Mouse (Mus musculus) kidney, embryonic 15.5 days (tissue): ENCODE data around the gene Vkorc1l1. TPM values are rescaled to one million over a fixed set of nuclear protein-coding genes. Genes with fewer than 3 reads are reported as not detected.

ENCODE experiments used
- ATAC-seq: fragments of 200-750 bp; cut with Nextera tagmentation; replicated peaks from 2 replicates; pipeline ENCODE4 v1.8.0; 2017; ENCODE audit warnings: moderate TSS enrichment; ENCODE audit not compliant: low FRiP score
- H3K27ac ChIP-seq: fragments of 300-500 bp; sonication (generic); 2 replicates; pipeline ENCODE4 v1.5.1; 2015; ENCODE audit warnings: mild to moderate bottlenecking, inconsistent platforms
- H3K27me3 ChIP-seq: fragments of 300-500 bp; sonication (generic); 2 replicates; pipeline ENCODE4 v1.6.1; 2015; ENCODE audit warnings: inconsistent platforms
- H3K36me3 ChIP-seq: fragments of 300-500 bp; sonication (generic); 2 replicates; pipeline ENCODE4 v1.6.1; 2015; ENCODE audit warnings: inconsistent platforms
- H3K4me1 ChIP-seq: fragments of 300-500 bp; sonication (generic); 2 replicates; pipeline ENCODE4 v1.6.1; 2015; ENCODE audit warnings: inconsistent platforms
- H3K4me2 ChIP-seq: fragments of 300-500 bp; sonication (generic); 2 replicates; pipeline ENCODE4 v1.6.1; 2015; ENCODE audit warnings: moderate library complexity, mild to moderate bottlenecking, inconsistent platforms
- H3K4me3 ChIP-seq: fragments of 300-500 bp; sonication (generic); replicated peaks from 2 replicates; pipeline ENCODE4 v1.5.1; 2015; ENCODE audit warnings: mild to moderate bottlenecking, inconsistent platforms
- H3K9ac ChIP-seq: fragments of 300-500 bp; sonication (generic); 2 replicates; pipeline ENCODE4 v1.6.1; 2015; ENCODE audit warnings: mild to moderate bottlenecking, inconsistent platforms
- H3K9me3 ChIP-seq: fragments of 300-500 bp; sonication (generic); replicated peaks from 2 replicates; pipeline ENCODE4 v1.6.1; 2016; ENCODE audit warnings: inconsistent platforms
- WGBS: fragments of 180-500 bp; shearing (Covaris S2); methylation state at CpG from one replicate; pipeline ENCODE4 v1.1.7; 2015; ENCODE audit warnings: mixed read lengths; 5-methylcytosine and 5-hydroxymethylcytosine counted together
- polyA plus RNA-seq: library from polyadenylated mRNA; unstranded; fragments of >200 nt; fragmentation: Nextera tagmentation; extraction: Ambion mirVana; gene quantifications from 2 replicates; pipeline ENCODE4 v1.2.1, GENCODE M21; 2015

Gene Vkorc1l1
- polyA plus RNA-seq, 1 experiment from 2014 or later, result 26.3 TPM

- Histone ChIP-seq H3K4me3 (no peak overlapping the region), H3K4me2 (no peak overlapping the region), H3K4me1 (peaks cover 12% of the 10 kb centered on the region), H3K27me3 (0 out of 2 replicates have a peak, but pooled peaks cover 3% of the 10 kb centered on the region), H3K9ac (no peak overlapping the region), H3K27ac (no peak overlapping the region), H3K36me3 (peaks cover 20% of the 10 kb centered on the region), H3K9me3 (no peaks in the 10 kb centered on the region)
- no peak for ATAC-seq
- 89% methylated on average over 19 of the region's 19 CpGs for WGBS
Measured at GRCm38 (mm10) chr5:130031410-130032390, 89.9 kb downstream of the Vkorc1l1 start.

DNA sequence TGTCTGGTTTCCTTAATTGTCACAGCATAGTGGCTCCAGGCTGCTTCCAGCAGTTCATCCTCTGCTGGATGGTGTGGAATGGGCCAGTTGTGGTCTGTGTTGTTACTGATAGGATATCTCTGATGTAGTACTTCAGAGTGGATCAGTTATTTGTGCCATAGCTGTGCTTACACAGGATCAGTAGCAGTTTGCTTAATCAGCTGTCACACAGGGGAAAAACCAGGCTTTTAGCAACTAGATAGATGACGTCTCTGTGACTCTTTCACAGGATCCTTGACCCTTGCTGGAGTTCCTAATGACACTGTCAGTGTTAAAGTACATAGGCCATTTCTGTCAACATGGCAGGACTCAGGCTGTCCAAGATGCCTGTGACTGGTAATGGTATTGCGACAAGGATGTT, 92.1 kb downstream of the Vkorc1l1 start:
- H3K9me3 ChIP-seq, result no peaks in the 10 kb centered on the region
- no peak overlapping the region for H3K4me3 ChIP-seq
- no peak for ATAC-seq
- no peak overlapping the region for H3K27ac ChIP-seq
- no peak overlapping the region for H3K4me2 ChIP-seq
- peaks cover 11% of the 10 kb centered on the region for H3K4me1 ChIP-seq
- 76% methylated on average over 2 of the region's 2 CpGs for WGBS
- H3K9ac ChIP-seq, result no peak overlapping the region
- H3K27me3 ChIP-seq, result no peaks in the 10 kb centered on the region
- H3K36me3 ChIP-seq, result peaks cover 34% of the 10 kb centered on the region

Other genes with a start within 250 kb of the Vkorc1l1 start
- gene Sept14, start 233.5 kb upstream of the Vkorc1l1 start, polyA plus RNA-seq, result not detected in 2 replicates
- gene Mrps17, start 226.5 kb upstream of the Vkorc1l1 start, polyA plus RNA-seq, result 198 and 199 TPM in 2 replicates
- gene Nipsnap2, start 216.9 kb upstream of the Vkorc1l1 start, polyA plus RNA-seq, result 141 and 144 TPM in 2 replicates
- 59.8 and 62.4 TPM in 2 replicates for gene Psph, start 154.5 kb upstream of the Vkorc1l1 start, polyA plus RNA-seq
- gene Sumf2, start 95.0 kb upstream of the Vkorc1l1 start, polyA plus RNA-seq, result 55.9 and 61.2 TPM in 2 replicates
- gene Chchd2, start 54.5 kb upstream of the Vkorc1l1 start, polyA plus RNA-seq, result 984 and 1,043 TPM in 2 replicates
- 6.4 and 7.1 TPM in 2 replicates for gene Zbed5, start 46.2 kb upstream of the Vkorc1l1 start, polyA plus RNA-seq
- 0.27 and 0.31 TPM in 2 replicates for gene Phkg1, start 43.4 kb upstream of the Vkorc1l1 start, polyA plus RNA-seq
- 3.6 and 4.2 TPM in 2 replicates for gene Nupr1l, start 33.4 kb upstream of the Vkorc1l1 start, polyA plus RNA-seq
- 53.7 and 55.2 TPM in 2 replicates for gene Gusb, start 61.1 kb downstream of the Vkorc1l1 start, polyA plus RNA-seq
- gene Asl, start 87.3 kb downstream of the Vkorc1l1 start, polyA plus RNA-seq, result 49.9 and 50.6 TPM in 2 replicates
- 39.0 and 40.6 TPM in 2 replicates for gene Crcp, start 87.3 kb downstream of the Vkorc1l1 start, polyA plus RNA-seq
- 67.7 and 72.5 TPM in 2 replicates for gene Tpst1, start 131.4 kb downstream of the Vkorc1l1 start, polyA plus RNA-seq
- gene Kctd7, start 202.9 kb downstream of the Vkorc1l1 start, polyA plus RNA-seq, result 4.7 and 5.0 TPM in 2 replicates
- 30.0 and 32.1 TPM in 2 replicates for gene Rabgef1, start 229.8 kb downstream of the Vkorc1l1 start, polyA plus RNA-seq